ENCODE assay signal across 8 mouse cellular contexts in genomic region chr6:82040834-82041487, GRCm38 (mm10). TPM values are rescaled to one million over a fixed set of nuclear protein-coding genes. Genes with fewer than 3 reads are reported as not detected.
DNase-seq lines count a peak whose midpoint lies in the region; ATAC-seq and TF ChIP-seq lines count a peak whose summit lies in the region.

Eva1a (plus strand) TSS chr6:82041043.

- H3K9ac ChIP-seq in heart, postnatal 0 days (replicated peaks; ENCODE audit: low read depth, low read length), result peak within 1 kb of the TSS; percentile 32
- 0 out of 2 replicates have a peak within 1 kb of the TSS, but pooled peaks have one; percentile 12 for H3K9ac ChIP-seq in liver, embryonic 12.5 days

- peaks cover 3% of the 10 kb centered on the region; the same call in 1 of the 2 replicates for H3K4me1 ChIP-seq in brown adipose tissue, adult 24 weeks (ENCODE audit: control insufficient read depth, insufficient read depth, insufficient read length, low read length)
- H3K4me1 ChIP-seq in heart, postnatal 0 days (ENCODE audit: control insufficient read depth, insufficient read depth), result no peaks in the 10 kb centered on the region
- peaks cover 19% of the 10 kb centered on the region for H3K4me1 ChIP-seq in liver, embryonic 12.5 days

- peak within 1 kb of the TSS; percentile 91 for H3K27ac ChIP-seq in layer of hippocampus, adult 2 months
- peak within 1 kb of the TSS; percentile 76 for H3K27ac ChIP-seq in brown adipose tissue, adult 24 weeks (replicated peaks; ENCODE audit: low read depth, low read length)
- 0 out of 2 replicates have a peak within 1 kb of the TSS, but pooled peaks have one; percentile 4 for H3K27ac ChIP-seq in heart, postnatal 0 days (ENCODE audit: low read depth)
- 0 out of 2 replicates have a peak within 1 kb of the TSS, but pooled peaks have one; percentile 10 for H3K27ac ChIP-seq in liver, embryonic 12.5 days

- no peaks in the 10 kb centered on the region for H3K9me3 ChIP-seq in heart, postnatal 0 days (replicated peaks; ENCODE audit: control insufficient read depth, low read length)
- H3K9me3 ChIP-seq in liver, embryonic 12.5 days (replicated peaks), result no peaks in the 10 kb centered on the region

- no peak for DNase-seq in layer of hippocampus, adult 2 months (ENCODE audit: low spot score in 2 of 2)
- no peak for DNase-seq in layer of hippocampus, adult 9-10 months (ENCODE audit: low spot score)
- DNase-seq in heart, postnatal 0 days (ENCODE audit: low spot score), result no peak
- no peak for DNase-seq in cerebellum, adult 8-10 months

- H3K27me3 ChIP-seq in heart, postnatal 0 days (ENCODE audit: control insufficient read depth, insufficient read depth, low read length), result peaks cover 14% of the 10 kb centered on the region
- peaks cover 50% of the 10 kb centered on the region for H3K27me3 ChIP-seq in liver, embryonic 12.5 days (replicated peaks)

- no peak for ATAC-seq in heart, postnatal 0 days (ENCODE audit: insufficient read depth, low read depth)
- no peak for ATAC-seq in liver, embryonic 12.5 days
- no peak for ATAC-seq in cerebellum, adult (ENCODE audit: insufficient number of reproducible peaks, low FRiP score, low TSS enrichment)
- ATAC-seq in activated CD4-positive, CD25-positive, alpha-beta regulatory T cell, adult 4 months, result no peak

- H3K4me2 ChIP-seq in heart, postnatal 0 days (ENCODE audit: low read depth, low read length), result peak within 1 kb of the TSS; percentile 86
- H3K4me2 ChIP-seq in liver, embryonic 12.5 days, result peak within 1 kb of the TSS; percentile 64

- TF ChIP-seq EP300 in heart, postnatal 0 days (IDR thresholded peaks at IDR 0.05; ENCODE audit: low read depth), result no peak

- 17% methylated on average over 11 of the region's 11 CpGs for WGBS in heart, postnatal 0 days
- 12% methylated on average over 11 of the region's 11 CpGs for WGBS in liver, embryonic 12.5 days (ENCODE audit: insufficient replicate concordance)

- peak within 1 kb of the TSS; percentile 63 for H3K4me3 ChIP-seq in layer of hippocampus, adult 2 months
- peak within 1 kb of the TSS; percentile 85 for H3K4me3 ChIP-seq in brown adipose tissue, adult 24 weeks (ENCODE audit: insufficient read depth, low read depth, low read length)
- peak within 1 kb of the TSS; percentile 61 for H3K4me3 ChIP-seq in heart, postnatal 0 days (ENCODE audit: low read depth, low read length)
- peak within 1 kb of the TSS; percentile 50 for H3K4me3 ChIP-seq in liver, embryonic 12.5 days

- no peaks in the 10 kb centered on the region for H3K36me3 ChIP-seq in heart, postnatal 0 days (replicated peaks; ENCODE audit: control insufficient read depth, insufficient read depth, low read length)
- no peaks in the 10 kb centered on the region for H3K36me3 ChIP-seq in liver, embryonic 12.5 days

- TF ChIP-seq CTCF in layer of hippocampus, adult 2 months (conservative IDR thresholded peaks at IDR 0.05), result no peak
- TF ChIP-seq CTCF in heart, postnatal 0 days (IDR thresholded peaks at IDR 0.05; ENCODE audit: low read depth), result no peak

RNA-seq across cellular contexts. Expression of gene Eva1a, which starts in this region (rescaled TPM):
- total RNA-seq in layer of hippocampus, adult 2 months (2021), result 10 to 100 TPM; 15.3 to 16.8 TPM
- 0.83 and 2.1 TPM in 2 replicates for polyA plus RNA-seq in brown adipose tissue, adult 24 weeks (2012; ENCODE audit: insufficient read depth, insufficient read length, missing spikeins)
- total RNA-seq in heart, postnatal 0 days (2014; rRNA removed; ENCODE audit: low replicate concordance), result 5.2 and 6.6 TPM in 2 replicates
- 3.8 and 4.2 TPM in 2 replicates for polyA plus RNA-seq in heart, postnatal 0 days (2015; fragmentation: Nextera tagmentation; extraction: Ambion mirVana)
- polyA plus RNA-seq in liver, embryonic 12.5 days (2016; fragmentation: Nextera tagmentation; extraction: Ambion mirVana), result 3.5 and 3.8 TPM in 2 replicates
- polyA plus RNA-seq in activated CD4-positive, CD25-positive, alpha-beta regulatory T cell, adult 4 months (2017; shearing (Covaris generic)), result not detected

Comparison
In these comparisons a context has a peak if more than half of its experiments do, and no peak if none do; other contexts are left out.
1. H3K27ac ChIP-seq: peak in every context shown above with its lines; median percentile 91 in layer of hippocampus, adult 2 months; 76 in brown adipose tissue, adult 24 weeks; 10 in liver, embryonic 12.5 days; 4 in heart, postnatal 0 days.